Mouse (Mus musculus): ENCODE data around the gene Gpr157. TPM values are rescaled to one million over a fixed set of nuclear protein-coding genes. Genes with fewer than 3 reads are reported as not detected.

The Gpr157 gene
- total and polyA plus RNA-seq, 3 experiments: 1.0 to 2.0 (median 1.9) TPM

DNA sequence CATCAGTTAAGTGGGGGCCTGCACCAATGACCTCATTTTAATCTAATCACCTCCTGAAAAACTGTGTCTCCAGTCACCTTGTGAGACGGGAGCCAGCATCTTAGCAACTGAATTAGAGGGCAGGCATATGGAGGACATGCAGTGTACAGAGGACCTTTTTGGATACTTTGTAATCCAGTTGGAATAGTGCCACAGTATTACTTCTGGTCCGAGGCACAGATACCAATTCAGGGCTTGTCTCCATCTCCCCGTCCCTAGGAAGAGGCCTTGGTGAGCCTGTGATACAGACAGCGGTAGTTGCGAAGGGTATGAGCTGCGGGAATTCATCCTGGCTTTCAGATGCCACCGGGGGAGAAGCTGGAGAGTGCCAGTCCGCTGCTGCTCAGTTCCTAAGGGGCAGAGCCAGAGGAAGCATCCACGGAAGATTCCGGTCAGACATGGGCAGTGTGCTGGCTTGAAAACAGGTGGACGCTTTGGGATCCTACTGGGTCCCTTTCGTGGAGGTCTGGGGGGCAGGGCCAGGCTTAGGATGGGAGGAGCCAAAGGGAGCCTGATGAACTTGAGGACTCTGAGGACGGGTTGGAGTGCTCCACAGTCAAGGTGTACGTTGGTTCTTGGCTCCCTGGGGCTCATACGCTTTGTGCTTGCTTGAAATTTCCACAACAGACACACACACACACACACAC lies 14.6 kb upstream of the Gpr157 start:
- no peak for DNase-seq

DNA sequence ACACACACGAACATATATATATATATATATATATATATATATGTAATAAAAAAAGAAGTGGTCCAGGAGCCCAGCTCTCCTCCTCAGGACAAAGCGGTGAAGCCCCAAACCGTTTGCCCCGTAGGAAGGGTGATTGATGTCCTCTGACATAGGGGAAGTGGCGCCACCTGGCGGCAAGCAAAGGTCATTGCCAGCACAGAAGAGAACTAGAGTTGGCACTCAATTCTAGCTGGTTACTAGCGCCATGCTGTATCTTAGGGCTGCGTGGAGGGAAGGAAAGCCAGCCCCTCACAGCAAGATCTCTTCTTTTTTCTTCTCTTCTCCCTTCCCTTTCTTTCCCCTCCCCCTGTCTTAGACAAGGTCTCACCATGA lies 14.1 kb upstream of the Gpr157 start:
- DNase-seq: peak; percentile 41

GRCm38 (mm10) chr4:150075350-150075749 lies 11.8 kb upstream of the Gpr157 start:
- DNase-seq: no peak

GRCm38 (mm10) chr4:150076147-150076546 lies 11.0 kb upstream of the Gpr157 start:
- peak; percentile 23 for DNase-seq

DNA sequence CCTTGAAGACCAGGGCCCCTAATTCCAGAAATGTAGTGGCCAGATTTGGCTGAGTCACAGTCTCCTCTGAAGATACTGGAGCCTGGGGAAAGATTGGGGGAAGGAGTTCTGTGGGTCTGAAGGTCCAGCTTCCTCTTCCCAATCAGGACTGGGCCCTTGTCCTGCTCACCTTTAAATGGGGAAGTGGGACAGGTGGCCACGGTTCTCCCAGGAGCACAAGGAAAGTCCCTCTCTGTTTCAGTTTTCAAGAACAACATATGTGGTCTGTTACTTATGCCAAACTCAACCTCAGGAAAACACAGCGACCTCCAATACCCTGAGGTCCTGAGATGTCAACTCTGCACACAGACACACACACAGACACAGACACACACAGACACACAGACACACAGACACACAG lies 8.5 kb upstream of the Gpr157 start:
- DNase-seq: no peak

GRCm38 (mm10) chr4:150079244-150079643 lies 7.9 kb upstream of the Gpr157 start:
- no peak for DNase-seq

GRCm38 (mm10) chr4:150080330-150080967 lies 6.7 kb upstream of the Gpr157 start:
- no peak for DNase-seq

GRCm38 (mm10) chr4:150085366-150085765 lies 1.8 kb upstream of the Gpr157 start:
- DNase-seq: no peak

DNA sequence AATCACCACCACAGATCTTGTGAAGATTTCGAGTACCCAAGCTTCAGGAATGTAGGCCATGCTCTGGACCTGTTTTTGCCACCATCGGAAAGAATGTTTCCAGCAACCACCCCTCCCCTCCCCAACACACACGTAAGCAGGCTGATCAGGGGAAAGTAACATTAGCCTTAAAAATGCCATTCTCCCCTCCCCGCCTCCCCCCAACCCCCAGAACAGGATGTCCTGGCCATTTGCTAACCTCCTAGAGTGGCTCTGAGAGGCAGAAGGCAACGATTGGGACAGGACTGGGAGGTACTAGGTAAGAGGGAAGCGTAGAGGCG lies 364 bp upstream of the Gpr157 start:
- no peak for DNase-seq

DNA sequence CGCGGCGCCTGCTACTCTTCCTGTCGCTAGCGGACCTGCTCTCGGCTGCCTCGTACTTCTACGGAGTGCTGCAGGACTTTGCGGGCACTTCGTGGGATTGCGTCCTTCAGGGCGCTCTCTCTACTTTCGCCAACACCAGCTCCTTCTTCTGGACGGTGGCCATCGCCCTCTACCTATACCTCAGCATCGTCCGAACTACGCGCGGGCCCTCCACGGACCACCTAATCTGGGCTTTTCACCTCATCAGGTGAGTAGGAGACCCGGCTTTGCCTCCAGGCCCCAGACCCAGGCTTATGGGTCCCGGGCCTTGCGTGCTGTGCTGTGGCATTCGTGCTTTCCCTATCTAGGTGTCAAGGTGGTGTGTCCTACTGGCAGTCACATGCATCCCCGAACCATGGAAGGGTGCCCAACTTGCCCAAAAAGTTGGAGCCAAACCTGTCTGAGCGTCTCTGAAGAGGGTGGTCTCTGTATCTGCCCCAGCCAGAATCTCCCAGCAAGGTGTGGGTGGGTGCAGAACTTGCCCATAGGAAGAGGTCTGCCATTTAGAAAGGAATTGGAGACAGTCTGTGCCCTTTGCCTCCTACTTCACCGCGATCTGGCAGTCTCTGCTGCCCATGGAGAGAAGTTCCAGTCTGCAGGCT lies 845 bp downstream of the Gpr157 start:
- no peak for DNase-seq

DNA sequence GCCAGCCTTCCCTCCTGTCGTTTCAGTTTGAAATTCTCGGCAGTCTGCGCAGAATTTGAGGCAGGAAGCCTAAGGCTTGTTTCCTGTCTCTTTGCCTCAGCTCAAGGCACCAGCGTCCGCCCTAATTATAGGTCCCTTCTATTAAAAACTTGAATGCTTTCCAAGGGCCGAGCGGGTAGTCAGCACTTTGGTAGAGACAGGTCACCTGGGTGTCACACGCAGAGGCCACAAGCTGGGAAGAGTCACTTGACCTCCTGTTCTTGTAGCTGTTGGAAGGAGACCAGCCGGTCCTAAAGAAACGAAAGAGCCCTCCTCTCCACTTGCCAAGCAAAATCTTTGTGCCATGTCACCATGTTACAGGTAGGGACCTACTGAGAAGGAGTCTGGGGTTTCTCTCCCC lies 2.0 kb downstream of the Gpr157 start:
- no peak for DNase-seq

DNA sequence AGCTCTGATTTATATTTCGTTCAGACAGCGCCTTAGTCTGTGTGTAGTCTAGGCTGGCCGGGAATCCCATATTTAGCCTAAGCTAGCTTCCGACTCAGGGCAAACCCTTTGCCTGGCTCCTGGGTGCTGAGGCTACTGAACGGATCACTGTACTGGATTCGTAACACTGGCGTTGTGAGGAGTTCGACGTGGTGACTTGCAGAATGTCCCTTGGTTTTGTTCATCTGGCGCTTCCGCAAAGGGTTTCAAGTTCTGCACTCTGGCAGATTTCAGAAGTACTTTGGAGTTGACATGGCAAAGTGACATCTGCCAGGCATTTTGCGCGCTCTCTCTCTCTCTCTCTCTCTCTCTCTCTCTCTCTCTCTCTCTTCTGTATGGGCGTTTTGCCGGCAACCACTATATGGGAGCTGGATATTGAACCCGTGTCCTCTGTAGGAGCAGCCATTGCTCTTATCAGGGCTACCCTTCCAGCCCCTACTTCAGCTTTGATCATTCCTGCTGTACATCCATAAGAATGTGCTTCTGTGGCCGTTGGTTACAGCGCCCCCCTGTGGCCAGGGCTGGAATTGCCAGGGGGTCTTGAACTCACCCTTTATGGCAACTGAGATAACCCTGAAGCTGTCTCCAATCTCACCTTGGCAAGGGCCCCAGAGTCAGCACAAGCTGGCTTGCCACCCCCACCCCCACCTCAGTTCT lies 4.9 kb downstream of the Gpr157 start:
- DNase-seq: peak; percentile 33

DNA sequence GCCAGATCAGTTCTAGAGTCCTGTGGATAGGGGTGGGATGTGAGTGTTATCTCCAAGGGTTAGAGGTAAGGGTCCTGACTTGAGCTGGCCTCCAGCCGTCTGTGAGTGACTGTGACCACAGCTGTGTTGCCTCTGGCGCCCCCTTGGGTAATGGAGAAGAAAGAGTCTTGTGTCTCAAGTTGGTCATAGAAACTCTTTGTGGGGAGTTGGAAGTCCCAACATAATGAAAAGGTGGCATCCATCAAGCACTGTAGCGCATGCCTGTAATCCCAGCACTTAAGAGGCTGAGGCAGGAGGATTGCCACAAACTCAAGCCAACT lies 5.4 kb downstream of the Gpr157 start:
- DNase-seq: no peak

DNA sequence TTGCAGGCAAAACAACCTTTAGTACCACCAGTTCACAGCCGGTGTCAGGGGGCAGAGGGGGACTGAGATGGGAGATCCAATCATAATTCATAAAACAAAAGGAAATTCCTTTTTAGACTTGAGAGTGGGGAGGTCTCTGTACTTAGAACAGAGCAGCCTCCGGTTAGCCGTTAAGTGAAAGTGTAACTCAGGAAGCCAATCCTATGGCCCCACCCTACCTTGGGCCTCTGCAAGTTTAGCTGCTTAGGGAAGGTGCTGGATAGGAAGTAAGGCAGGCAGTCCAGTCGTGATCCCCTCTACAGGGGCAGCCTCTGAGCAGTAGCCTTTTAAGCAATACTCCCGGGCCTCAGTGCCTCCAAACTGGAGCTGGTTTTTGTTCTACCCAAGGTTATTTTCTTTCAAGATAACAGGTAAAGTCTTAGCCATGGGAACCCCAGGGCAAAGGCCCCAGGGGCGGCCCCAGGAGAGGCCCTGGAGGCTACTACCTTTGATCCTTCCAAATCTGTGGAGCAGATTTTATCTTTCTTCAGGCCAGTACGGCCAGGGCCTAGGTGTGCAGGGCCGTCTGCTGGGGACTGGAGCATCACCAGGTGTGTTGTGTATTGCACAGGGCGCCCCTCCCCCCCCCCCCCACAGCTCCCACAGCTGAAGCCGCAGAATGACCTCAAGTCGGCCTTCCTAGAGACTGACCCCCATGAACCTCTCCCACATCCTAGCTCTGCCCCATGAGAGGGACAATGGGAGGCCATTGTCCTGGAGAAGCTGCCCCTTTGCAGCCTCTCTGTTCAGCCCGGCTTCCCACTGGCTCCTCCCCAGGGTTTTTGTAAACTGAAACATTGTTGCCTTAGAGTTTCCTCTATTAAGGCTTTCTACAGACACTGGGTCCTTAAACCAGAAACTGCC lies 6.6 kb downstream of the Gpr157 start:
- no peak for DNase-seq

DNA sequence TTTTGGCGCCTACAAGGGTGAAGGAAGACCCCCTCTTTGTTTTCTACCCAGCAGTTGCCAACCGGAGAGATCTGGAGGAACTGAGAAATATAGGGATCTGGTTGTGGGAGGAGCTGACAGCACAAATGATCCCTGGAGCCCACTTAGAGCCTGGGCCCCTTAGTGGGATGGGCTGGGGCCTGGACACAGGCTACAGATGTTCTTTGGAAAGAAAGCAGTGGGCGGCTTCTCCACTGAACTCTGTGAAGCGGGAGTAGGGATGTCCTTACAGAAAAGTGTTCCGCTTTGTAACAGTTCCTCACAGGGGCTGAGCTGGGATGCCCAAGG lies 7.3 kb downstream of the Gpr157 start:
- no peak for DNase-seq

DNA sequence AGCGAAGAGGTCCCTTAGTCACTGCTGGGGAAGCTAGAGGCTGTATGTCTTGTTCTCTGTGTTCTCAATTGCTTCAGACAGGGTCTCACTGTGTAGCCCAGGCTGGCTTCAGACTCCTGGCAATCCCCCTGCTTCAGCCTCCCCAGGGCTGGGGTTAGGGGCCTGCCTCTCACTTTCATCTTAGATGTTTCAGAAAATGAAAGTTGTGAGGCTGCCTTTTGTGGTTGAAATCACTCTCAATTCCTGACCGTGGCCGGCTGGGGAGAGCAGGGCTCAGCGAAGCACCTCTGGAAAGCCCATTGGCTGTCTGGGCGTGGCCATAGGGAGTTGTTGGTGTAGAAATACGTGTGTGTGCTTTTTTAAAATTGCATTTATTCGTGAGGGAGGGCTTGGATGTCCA lies 9.1 kb downstream of the Gpr157 start:
- no peak for DNase-seq

GRCm38 (mm10) chr4:150097847-150098246 lies 10.7 kb downstream of the Gpr157 start:
- DNase-seq: no peak

GRCm38 (mm10) chr4:150098880-150099279 lies 11.7 kb downstream of the Gpr157 start:
- peak; percentile 54 for DNase-seq

- no peak for DNase-seq
These were observed 15.7 kb downstream of the Gpr157 start for GRCm38 (mm10) chr4:150102822-150103221.

DNA sequence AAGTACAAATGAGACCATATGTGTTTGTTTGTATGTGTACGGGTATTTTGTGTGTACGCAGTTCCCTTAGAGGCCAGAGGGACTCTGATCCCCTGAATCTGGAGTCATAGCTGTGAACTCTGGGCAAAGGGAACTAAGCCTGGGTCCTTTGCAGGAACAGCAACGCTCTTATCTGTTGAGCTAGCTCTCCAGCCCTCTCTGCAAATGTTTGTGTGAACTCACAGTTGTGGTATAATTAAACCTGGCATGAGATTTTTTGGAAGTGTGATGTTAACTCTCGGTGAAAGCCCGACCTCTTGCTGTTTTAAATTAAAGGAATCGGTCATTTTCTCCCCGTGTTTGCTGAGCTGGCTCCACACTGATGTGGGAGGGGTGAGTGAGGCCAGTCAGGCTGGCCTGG lies 18.5 kb downstream of the Gpr157 start:
- no peak for DNase-seq

DNA sequence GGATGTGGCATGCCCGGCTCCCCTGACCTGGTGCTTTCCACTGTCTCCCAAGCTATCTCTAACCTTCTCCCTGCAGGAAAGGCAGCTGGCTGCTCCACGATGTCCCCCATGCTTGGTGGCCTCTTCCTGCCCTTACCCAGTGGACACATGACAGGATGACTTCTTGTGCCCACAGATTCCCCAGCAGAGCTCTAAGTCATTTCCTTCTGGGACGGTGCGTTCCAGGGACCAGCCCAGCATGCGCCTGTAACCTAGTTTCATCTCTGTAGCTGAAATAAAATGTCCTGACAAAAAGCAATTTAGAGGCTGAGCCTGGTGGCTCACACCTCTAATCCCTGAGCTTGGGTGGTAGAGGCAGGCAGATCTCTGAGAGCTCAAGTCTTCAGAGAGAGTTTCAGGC lies 19.5 kb downstream of the Gpr157 start:
- no peak for DNase-seq

GRCm38 (mm10) chr4:150109636-150110035 lies 22.5 kb downstream of the Gpr157 start:
- DNase-seq: no peak
